Mouse (Mus musculus) C2C12 (cell line): ENCODE results near the gene Trpd52l3.

Experiments
- CEBPB ChIP-seq: IDR thresholded peaks from one replicate; pipeline ENCODE4 v1.6.1; 2011; ENCODE audit warnings: low read depth, mild to moderate bottlenecking, control low read depth, moderate library complexity
- CTCF ChIP-seq: IDR thresholded peaks from one replicate; pipeline ENCODE4 v1.5.1; 2011; ENCODE audit not compliant: control insufficient read depth, insufficient read depth, insufficient read length
- FOSL1 ChIP-seq: IDR thresholded peaks from one replicate; pipeline ENCODE4 v1.8.0; 2011; ENCODE audit warnings: mild to moderate bottlenecking, low read length; ENCODE audit not compliant: poor library complexity, insufficient read depth, severe bottlenecking
- MAX ChIP-seq: IDR thresholded peaks from one replicate; pipeline ENCODE4 v1.6.1; 2011; ENCODE audit warnings: mild to moderate bottlenecking, control low read depth
- MYOD1 ChIP-seq: IDR thresholded peaks from one replicate; pipeline ENCODE4 v1.6.1; 2011; ENCODE audit warnings: low read depth; ENCODE audit not compliant: control insufficient read depth, insufficient read length
- MYOG ChIP-seq: IDR thresholded peaks from one replicate; pipeline ENCODE4 v1.6.1; 2011; ENCODE audit not compliant: control insufficient read depth, insufficient read length; ENCODE audit errors: extremely low read depth
- USF1 ChIP-seq: IDR thresholded peaks from one replicate; pipeline ENCODE4 v1.6.1; 2011; ENCODE audit warnings: low read depth, mild to moderate bottlenecking, control low read depth, moderate library complexity

GRCm38 (mm10) chr19:30029002-30029710 is 25.6 kb downstream of the Trpd52l3 start:
- TF ChIP-seq FOSL1 (no peak), CTCF (no peak), MAX (no peak), USF1 (no peak), MYOD1 (no peak), CEBPB (no peak), MYOG (no peak)
